ENCODE assay signal across 38 mouse cellular contexts in the genomic region with DNA sequence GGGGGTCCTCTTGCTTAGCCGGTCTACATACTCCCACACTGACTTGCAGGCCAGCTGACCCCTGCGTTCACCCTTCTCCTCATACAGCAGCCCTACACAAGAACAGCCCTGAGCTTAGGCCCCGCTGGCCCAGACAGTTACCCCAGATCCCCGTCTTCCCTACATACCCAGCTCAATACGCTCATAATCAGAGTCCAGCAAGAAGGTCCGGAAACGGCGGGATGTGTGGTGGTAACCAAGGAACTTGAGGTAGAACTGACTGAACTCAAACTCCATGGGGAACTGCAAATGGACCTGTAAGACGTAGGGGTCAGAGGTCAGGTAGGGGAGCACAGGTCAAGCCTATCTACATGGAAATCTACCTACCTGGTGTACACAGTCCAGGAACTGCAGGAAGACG. TPM values are rescaled to one million over a fixed set of nuclear protein-coding genes. Genes with fewer than 3 reads are reported as not detected.
"Had no signal": no experiment of that assay in that cellular context is flagged by ENCODE, and none has a peak within 500 bp of the region (broad histone marks: within the 10 kb centered on the region; RNA-seq: fewer than 3 reads in every experiment).

No protein-coding gene starts in this region.

- H3K9me3 ChIP-seq: heart, embryonic 10.5 days; heart, embryonic 12.5 days; hindbrain, embryonic 10.5 days; hindbrain, embryonic 12.5 days; intestine, embryonic 15.5 days; kidney, embryonic 15.5 days; limb, embryonic 13.5 days; limb, embryonic 15.5 days had no signal

- H3K27ac ChIP-seq: gastrocnemius, adult 2 months; heart, embryonic 10.5 days; hindbrain, embryonic 10.5 days; hindbrain, embryonic 12.5 days; hindbrain, embryonic 14.5 days; intestine, embryonic 15.5 days; kidney, embryonic 15.5 days; layer of hippocampus, adult 2 months; left cerebral cortex, adult 2 months; limb, embryonic 13.5 days; limb, embryonic 15.5 days; liver, embryonic 14.5 days had no signal

- DNase-seq: gastrocnemius, adult 2 months; gastrocnemius, postnatal 10 days; gastrocnemius, postnatal 25 days; heart, postnatal 10 days; heart, postnatal 4 days; kidney, adult 18-20 months; kidney, adult 8-10 months; kidney, postnatal 10 days; kidney, postnatal 25 days; kidney, postnatal 4 days; left cerebral cortex, postnatal 4 days had no signal

- H3K4me3 ChIP-seq: gastrocnemius, adult 2 months; heart, embryonic 10.5 days; heart, embryonic 12.5 days; hindbrain, embryonic 10.5 days; hindbrain, embryonic 12.5 days; intestine, embryonic 15.5 days; kidney, embryonic 15.5 days; layer of hippocampus, adult 2 months; left cerebral cortex, adult 2 months; limb, embryonic 13.5 days; limb, embryonic 15.5 days had no signal

- ATAC-seq: hindbrain, embryonic 16.5 days; inflammation-experienced regulatory T-cells, adult 6 months; intestine, embryonic 15.5 days; intestine, postnatal 0 days had no signal

- H3K9ac ChIP-seq: heart, embryonic 12.5 days; hindbrain, embryonic 12.5 days; hindbrain, embryonic 14.5 days; intestine, embryonic 15.5 days; kidney, embryonic 15.5 days; limb, embryonic 13.5 days; limb, embryonic 15.5 days; liver, embryonic 14.5 days had no signal

- H3K4me2 ChIP-seq: heart, embryonic 12.5 days; hindbrain, embryonic 12.5 days; hindbrain, embryonic 14.5 days; intestine, embryonic 15.5 days; kidney, embryonic 15.5 days; limb, embryonic 13.5 days; limb, embryonic 15.5 days; liver, embryonic 11.5 days had no signal

- H3K4me1 ChIP-seq: heart, embryonic 10.5 days; hindbrain, embryonic 10.5 days; hindbrain, embryonic 12.5 days; kidney, embryonic 15.5 days; limb, embryonic 13.5 days; limb, embryonic 15.5 days had no signal

- H3K27me3 ChIP-seq: heart, embryonic 12.5 days; hindbrain, embryonic 12.5 days; intestine, embryonic 15.5 days; kidney, embryonic 15.5 days; limb, embryonic 13.5 days; limb, embryonic 15.5 days had no signal

RNA-seq across cellular contexts. Expression of gene Adm2, which starts 28.7 kb away (rescaled TPM):
- total RNA-seq: gastrocnemius, adult 2 months; gastrocnemius, postnatal 10 days; gastrocnemius, postnatal 25 days; gastrocnemius, postnatal 4 days; granulocyte monocyte progenitor cell, adult 5-6 weeks; heart, adult 8-10 months; heart, postnatal 10 days; heart, postnatal 25 days; heart, postnatal 4 days; layer of hippocampus, adult 2 months; layer of hippocampus, postnatal 10 days; layer of hippocampus, postnatal 25 days; left cerebral cortex, adult 2 months; left cerebral cortex, postnatal 25 days; left cerebral cortex, postnatal 4 days had no signal
- polyA plus RNA-seq: frontal cortex, adult 2 months; hindbrain, embryonic 12.5 days; hindbrain, embryonic 14.5 days; hindbrain, embryonic 16.5 days; inflammation-experienced regulatory T-cells, adult 6 months; limb, embryonic 11.5 days had no signal

RNA-seq across cellular contexts. Expression of gene Miox, which starts 40.4 kb away (rescaled TPM):
- total RNA-seq: gastrocnemius, adult 2 months; gastrocnemius, postnatal 10 days; gastrocnemius, postnatal 25 days; gastrocnemius, postnatal 4 days; granulocyte monocyte progenitor cell, adult 5-6 weeks; heart, adult 8-10 months; heart, postnatal 10 days; heart, postnatal 25 days; heart, postnatal 4 days; layer of hippocampus, adult 2 months; layer of hippocampus, postnatal 10 days; layer of hippocampus, postnatal 25 days; left cerebral cortex, adult 2 months; left cerebral cortex, postnatal 25 days; left cerebral cortex, postnatal 4 days had no signal
- polyA plus RNA-seq: frontal cortex, adult 2 months; heart, embryonic 10.5 days; heart, embryonic 12.5 days; heart, embryonic 14.5 days; heart, embryonic 16.5 days; hindbrain, embryonic 10.5 days; hindbrain, embryonic 12.5 days; hindbrain, embryonic 14.5 days; hindbrain, embryonic 16.5 days; inflammation-experienced regulatory T-cells, adult 6 months; intestine, postnatal 0 days; limb, embryonic 11.5 days; limb, embryonic 13.5 days; limb, embryonic 15.5 days had no signal
